Mouse (Mus musculus): ENCODE data around the gene Cd5l.

Gene Cd5l

DNA sequence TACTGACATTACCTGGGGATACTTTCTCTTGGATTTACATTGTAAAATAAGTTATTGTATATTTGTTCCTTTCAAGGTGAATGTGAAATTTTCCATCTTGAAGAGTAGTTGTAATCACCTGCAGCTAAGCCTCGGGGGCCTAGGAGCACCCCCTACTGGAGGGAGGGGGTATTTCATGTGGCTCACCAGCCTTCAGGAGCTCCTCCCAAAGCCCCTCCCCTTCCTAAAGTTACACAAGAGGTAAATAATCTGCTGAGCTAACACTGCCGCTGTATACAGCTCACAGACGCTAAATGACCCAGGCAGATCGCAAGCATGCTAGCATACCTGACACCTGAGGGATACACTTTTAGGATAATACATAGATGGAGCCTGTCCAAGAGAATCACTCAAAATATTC lies 50.5 kb downstream of the Cd5l start:
- DNase-seq (ENCODE audit: low read depth, low spot score), result peak; percentile 13

DNA sequence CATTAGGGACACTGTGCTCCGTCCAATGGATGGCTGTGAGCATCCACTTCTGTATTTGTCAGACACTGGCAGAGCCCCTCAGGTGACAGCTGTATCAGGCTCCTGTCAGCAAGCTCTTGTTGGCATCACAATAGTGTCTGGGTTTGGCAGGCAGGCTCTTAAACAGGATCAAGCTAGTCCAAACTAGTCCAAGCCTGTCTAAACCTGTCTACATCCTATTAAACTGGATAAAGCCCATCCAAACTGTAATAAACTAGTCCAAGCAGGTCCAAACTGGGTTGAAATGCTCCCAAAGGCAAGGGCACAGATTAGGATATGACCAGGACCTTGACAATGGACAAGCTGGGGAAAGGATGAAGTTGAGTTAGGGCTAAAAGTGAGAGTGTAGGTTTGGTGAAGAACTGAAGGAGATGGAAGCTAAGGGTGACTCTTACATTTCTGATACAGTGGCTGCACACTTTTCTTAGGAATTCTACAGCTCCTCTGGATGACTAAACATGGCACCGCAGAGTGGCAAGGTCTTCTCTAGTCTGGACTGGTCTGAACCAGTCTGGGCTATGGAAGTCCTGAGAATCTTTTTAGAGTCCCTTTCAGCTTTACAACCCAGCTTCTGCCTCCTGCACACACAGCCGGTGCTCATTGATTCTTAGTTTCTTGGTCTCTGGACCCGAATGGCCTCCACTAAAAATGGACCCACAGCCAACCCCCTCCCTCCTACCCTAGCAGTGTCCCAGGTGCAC lies 51.7 kb downstream of the Cd5l start:
- DNase-seq (ENCODE audit: low read depth, low spot score), result peak; percentile 31

DNA sequence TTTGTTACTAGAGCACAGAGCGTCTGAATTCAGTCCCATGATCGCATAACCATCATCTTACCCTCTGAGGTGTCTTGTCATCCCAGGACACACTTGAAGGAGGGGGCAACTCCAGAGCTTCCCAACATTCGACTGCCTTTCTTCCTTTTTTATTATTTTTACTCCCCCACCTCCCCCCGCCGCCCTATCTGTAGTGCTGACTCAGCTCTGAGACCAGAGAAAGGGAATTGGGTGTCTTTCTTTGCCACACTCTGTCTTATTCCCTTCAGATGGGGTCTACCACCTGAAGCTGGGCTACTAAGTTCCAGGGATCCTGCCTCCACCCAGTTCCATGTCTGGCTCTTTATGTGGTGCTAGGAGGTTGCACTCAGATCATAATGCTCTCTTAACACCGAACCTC lies 52.9 kb downstream of the Cd5l start:
- DNase-seq (ENCODE audit: low read depth, low spot score), result no peak

DNA sequence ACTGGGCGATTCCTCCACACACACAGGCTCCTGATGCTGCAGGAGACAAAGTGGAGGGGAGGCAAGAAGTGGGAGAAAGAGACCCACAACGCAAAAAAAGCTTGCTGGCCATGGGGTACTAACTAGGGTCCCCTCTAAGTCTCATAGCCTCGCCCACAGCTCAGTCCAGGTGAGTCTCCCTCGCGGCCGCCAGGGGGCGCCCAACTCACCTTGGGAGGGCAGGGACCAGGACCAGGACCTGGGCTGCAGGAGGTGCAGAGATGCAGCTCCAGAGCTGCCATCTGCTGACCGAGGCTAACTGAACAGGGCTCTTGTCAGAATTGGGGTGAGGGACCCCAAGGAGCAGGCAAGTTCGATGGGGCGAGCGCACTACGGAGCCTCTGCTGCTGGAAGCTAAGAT lies 53.5 kb downstream of the Cd5l start:
- DNase-seq (ENCODE audit: low read depth, low spot score), result peak; percentile 33

DNA sequence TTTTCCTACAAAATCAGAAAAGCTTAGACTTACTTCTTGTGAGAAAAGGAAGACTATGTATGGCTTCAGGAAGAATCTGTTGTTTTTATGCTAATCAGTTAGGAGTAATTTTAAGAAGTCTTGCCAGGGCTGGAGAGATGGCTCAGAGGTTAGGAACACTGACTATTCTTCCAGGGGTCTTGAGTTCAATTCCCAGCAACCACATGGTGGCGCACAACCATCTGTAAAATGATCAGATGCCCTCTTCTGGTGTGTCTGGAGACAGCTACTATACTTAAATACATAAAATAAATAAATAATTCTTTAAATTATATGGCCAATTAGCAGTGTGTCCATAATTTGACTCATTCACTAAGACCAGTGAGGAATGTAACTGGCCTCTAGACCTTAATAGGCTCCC lies 63.0 kb downstream of the Cd5l start:
- no peak for DNase-seq (ENCODE audit: low read depth, low spot score)

All from retina, postnatal 7 days (tissue).